Mouse (Mus musculus): ENCODE measurements around the gene Tmem104.

Tmem104 gene

DNA sequence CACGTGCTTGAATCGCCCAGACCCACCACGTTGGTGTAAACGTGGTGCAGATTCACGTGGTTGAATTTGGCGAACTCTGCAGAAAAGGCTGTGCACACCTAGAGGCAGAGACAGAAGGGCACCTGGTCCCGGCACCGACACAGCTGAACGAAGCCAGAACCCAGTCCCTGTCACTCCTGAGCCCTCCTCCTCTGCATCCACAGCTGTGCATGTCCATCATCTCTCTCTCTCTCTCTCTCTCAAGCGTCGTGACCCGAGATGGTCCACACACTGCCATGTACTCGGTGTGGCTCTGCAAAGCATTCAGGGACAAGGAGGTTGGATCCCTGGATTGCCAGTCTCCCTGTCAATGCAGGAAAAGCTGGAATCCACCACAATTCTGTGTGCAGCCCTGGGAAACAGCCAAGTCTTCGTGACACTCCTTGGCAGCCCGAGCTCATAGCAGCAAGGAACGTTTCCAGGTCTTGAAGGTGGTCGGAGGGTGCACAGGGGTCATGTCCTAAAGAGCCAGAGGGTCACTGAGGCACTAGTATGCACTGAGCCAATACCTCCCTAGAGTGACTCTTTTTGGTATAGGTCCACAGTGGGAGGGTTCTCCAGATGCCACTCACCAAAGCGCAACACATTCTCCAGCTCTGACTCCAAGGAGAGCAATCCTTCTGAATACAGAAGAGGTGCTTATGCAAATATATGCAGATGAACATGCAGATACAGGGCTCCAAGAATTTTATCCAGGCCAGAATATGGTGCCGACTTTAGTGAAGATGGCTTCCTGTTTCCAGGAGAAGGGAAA lies 99.1 kb downstream of the Tmem104 start:
- DNase-seq, result no peak

DNA sequence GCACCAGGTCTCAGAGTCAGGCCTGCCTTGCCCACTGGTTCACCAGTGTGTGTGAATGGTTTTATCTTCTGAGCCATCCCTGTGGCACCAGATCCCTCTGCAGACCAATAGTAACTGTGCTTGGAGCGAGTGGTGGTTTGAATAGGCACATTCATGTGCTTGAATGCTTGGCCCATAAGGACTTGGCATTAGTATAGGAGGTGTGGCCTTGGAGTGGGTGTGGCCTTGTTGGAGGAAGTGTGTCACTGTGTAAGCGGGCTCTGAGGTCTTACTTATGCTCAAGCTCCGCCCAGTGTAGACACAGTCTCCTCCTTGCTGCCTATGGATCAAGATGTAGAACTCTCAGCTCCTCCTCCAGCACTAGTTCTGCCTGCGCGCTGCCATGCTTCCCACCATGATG lies 100.1 kb downstream of the Tmem104 start:
- no peak for DNase-seq

DNA sequence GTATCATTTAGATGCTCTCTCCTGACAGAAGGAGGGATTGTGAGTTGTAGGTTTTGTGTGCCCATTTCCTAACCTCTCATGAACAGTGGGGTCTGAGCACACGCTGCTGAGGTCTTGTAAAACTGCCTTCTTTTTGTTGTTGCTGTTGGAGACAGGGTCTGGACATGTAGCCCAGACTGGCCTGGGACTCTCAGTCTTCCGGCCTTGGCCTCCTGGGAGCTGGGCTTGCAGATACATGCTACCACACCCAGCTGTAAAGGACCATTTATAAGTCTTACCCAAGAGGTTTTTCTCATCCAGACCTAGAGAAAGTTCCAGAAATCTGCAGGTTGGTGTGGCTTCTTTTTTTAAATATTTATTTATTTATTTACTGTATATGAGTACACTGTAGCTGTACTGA lies 101.0 kb downstream of the Tmem104 start:
- no peak for DNase-seq

- DNase-seq, result no peak
These were observed 102.6 kb downstream of the Tmem104 start for GRCm38 (mm10) chr11:115289885-115290284.

DNA sequence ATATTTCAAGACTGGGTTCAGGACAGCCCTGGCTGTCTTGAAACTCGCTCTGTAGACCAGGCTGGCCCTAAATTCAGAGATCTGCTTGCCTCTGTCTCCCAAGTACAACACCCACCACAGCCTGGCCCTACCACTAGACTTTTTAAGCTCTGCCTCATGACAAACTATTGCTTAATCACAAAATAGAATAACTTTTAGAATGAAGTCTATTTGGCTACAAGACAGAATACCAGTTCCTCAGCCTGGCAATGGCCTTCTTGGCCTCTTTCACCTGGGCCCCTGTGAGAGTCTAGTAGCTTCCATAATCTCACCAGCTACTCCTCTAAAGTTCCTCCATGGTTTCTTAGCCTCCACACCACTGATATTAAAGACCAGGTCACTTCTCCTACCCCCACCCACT lies 103.0 kb downstream of the Tmem104 start:
- no peak for DNase-seq

GRCm38 (mm10) chr11:115290919-115291318 lies 103.6 kb downstream of the Tmem104 start:
- no peak for DNase-seq

GRCm38 (mm10) chr11:115291503-115291902 lies 104.2 kb downstream of the Tmem104 start:
- no peak for DNase-seq

- DNase-seq, result no peak
These were observed 105.5 kb downstream of the Tmem104 start for GRCm38 (mm10) chr11:115292631-115293375.

- no peak for DNase-seq
These were observed 108.7 kb downstream of the Tmem104 start for GRCm38 (mm10) chr11:115295939-115296338.

Measured in B cell, adult 2 months (primary cell).